Mouse (Mus musculus) embryonic facial prominence, embryonic 11.5 days (tissue): ENCODE data around the gene Col1a1. TPM values are rescaled to one million over a fixed set of nuclear protein-coding genes. Genes with fewer than 3 reads are reported as not detected.

Experiments
- ATAC-seq: fragments of 200-750 bp; cut with Nextera tagmentation; replicated peaks from 2 replicates; pipeline ENCODE4 v1.8.0; 2017; ENCODE audit warnings: low read depth; ENCODE audit not compliant: insufficient number of reproducible peaks, low FRiP score, low TSS enrichment
- DNase-seq: peaks from one replicate; pipeline ENCODE4 v3.0.0-alpha.2; 2015; ENCODE audit warnings: low spot score
- H3K27ac ChIP-seq: fragments of 300-500 bp; sonication (generic); replicated peaks from 2 replicates; pipeline ENCODE4 v1.5.1; 2014; ENCODE audit warnings: mild to moderate bottlenecking, low read depth, low read length, control low read depth
- H3K27me3 ChIP-seq: fragments of 300-500 bp; sonication (generic); 2 replicates; pipeline ENCODE4 v1.6.1; 2014; ENCODE audit warnings: mild to moderate bottlenecking, low read length, moderate library complexity, mixed read lengths; ENCODE audit not compliant: control insufficient read depth, insufficient read depth
- H3K36me3 ChIP-seq: fragments of 300-500 bp; sonication (generic); replicated peaks from 2 replicates; pipeline ENCODE4 v1.6.1; 2014; ENCODE audit warnings: low read depth, mild to moderate bottlenecking, low read length, moderate library complexity, mixed read lengths; ENCODE audit not compliant: control insufficient read depth, insufficient read depth
- H3K4me1 ChIP-seq: fragments of 300-500 bp; sonication (generic); 2 replicates; pipeline ENCODE4 v1.6.1; 2014; ENCODE audit warnings: low read length, mixed read lengths; ENCODE audit not compliant: control insufficient read depth, insufficient read depth
- H3K4me2 ChIP-seq: fragments of 300-500 bp; sonication (generic); 2 replicates; pipeline ENCODE4 v1.6.1; 2014; ENCODE audit warnings: low read depth, mild to moderate bottlenecking, control low read depth, low read length, moderate library complexity
- H3K4me3 ChIP-seq: fragments of 300-500 bp; sonication (generic); 2 replicates; pipeline ENCODE4 v1.5.1; 2014; ENCODE audit warnings: low read depth, low read length, control low read depth
- H3K9ac ChIP-seq: fragments of 300-500 bp; sonication (generic); replicated peaks from 2 replicates; pipeline ENCODE4 v1.6.1; 2014; ENCODE audit warnings: mild to moderate bottlenecking, control low read depth, low read length
- H3K9me3 ChIP-seq: fragments of 300-500 bp; sonication (generic); replicated peaks from 2 replicates; pipeline ENCODE4 v1.6.1; 2016; ENCODE audit warnings: mild to moderate bottlenecking, low read length, inconsistent platforms, mixed read lengths; ENCODE audit not compliant: control insufficient read depth
- WGBS: fragments of 180-500 bp; shearing (Covaris S2); extraction: QIAGEN DNeasy Blood & Tissue Kit; methylation state at CpG from one replicate; pipeline ENCODE4 v1.1.7; 2014; 5-methylcytosine and 5-hydroxymethylcytosine counted together
- polyA plus RNA-seq: library from polyadenylated mRNA; unstranded; fragments of >200 nt; fragmentation: Nextera tagmentation; extraction: Ambion mirVana; gene quantifications from 2 replicates; pipeline ENCODE4 v1.2.1, GENCODE M21; 2014

Col1a1 gene
- polyA plus RNA-seq, 1 experiment from 2014 or later, result 93.8 TPM

DNA sequence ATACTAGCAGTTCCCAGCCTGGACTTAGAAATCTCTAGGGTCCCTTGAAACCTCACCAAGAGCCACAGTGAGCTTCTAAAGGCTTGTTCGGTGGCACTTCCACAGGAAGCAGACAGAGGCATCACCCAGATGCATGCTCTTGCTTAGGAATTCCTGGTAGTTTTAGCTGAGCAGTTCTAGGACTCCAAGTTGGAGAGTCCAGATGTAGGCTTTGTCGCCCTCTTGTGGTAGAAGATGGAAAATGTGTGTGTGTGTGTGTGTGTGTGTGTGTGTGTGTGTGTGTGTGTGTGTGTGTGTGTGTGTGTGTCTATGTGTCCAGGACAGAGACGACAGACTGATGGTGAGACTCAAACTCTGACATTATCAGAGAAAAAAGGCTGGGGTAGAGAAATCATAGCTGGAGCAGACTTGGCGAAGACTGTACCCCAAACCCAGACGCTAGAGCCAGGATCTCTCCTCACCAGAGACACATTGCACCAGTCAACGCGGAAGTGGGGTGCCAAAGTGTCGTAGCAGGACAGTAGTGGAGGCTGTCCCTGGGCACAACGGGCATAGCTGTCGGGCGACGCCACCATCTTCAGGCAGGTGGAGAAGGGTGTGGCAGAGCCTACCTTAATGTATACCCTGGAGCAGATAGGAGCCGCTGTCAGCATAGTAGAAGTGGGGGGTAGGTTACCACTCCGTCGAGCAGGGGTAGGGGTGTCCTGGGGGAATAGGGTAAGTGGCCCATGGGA is 34.4 kb downstream of the Col1a1 start:
- Histone ChIP-seq H3K9ac (no peak overlapping the region), H3K27me3 (no peaks in the 10 kb centered on the region), H3K4me2 (no peak overlapping the region), H3K4me1 (no peaks in the 10 kb centered on the region), H3K9me3 (no peaks in the 10 kb centered on the region), H3K27ac (no peak overlapping the region), H3K36me3 (no peaks in the 10 kb centered on the region), H3K4me3 (no peak overlapping the region)
- no peak; the same call in 1 of the 2 replicates for ATAC-seq
- WGBS, result 61% methylated on average over 15 of the region's 15 CpGs
- peak; percentile 85 for DNase-seq

DNA sequence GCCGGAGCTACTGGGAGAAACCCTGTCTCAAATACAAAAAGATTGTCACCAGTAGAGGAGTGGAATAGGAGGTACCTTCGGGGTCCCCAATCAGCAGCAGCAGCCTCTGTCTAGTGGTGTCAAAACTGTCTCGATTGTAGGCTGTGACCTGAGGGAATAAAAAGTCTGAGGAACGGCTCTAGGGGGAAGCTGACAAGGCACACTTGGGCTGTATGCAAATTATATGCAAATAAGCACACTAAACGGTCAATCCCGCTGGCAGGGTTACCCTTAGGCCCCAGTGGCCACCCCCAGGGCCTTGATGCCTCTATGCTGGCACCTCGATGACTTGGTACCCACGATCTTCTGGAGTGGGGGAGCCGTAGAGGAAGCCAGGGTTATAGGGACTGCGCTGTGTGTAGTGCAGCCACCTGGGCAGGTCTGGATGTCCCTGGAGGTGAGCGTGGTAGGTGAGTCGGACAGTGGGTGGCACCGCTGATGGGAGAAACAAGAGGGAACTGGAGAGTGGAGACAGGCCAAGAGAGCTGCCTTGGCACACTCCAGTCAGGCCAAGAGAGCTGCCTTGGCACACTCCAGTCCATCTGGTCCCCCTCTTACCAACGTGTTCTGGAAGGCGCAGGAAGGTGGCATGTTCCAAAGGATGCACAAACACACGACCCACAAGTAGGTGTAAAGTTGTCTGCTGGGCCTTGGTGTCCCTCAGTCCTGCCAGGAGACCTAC is 36.0 kb downstream of the Col1a1 start:
- Histone ChIP-seq H3K9ac (no peak overlapping the region), H3K4me3 (no peak overlapping the region), H3K4me1 (no peaks in the 10 kb centered on the region), H3K9me3 (no peaks in the 10 kb centered on the region), H3K27me3 (no peaks in the 10 kb centered on the region), H3K36me3 (no peaks in the 10 kb centered on the region), H3K27ac (no peak overlapping the region), H3K4me2 (no peak overlapping the region)
- DNase-seq (no peak), ATAC-seq (no peak)
- 69% methylated on average over 16 of the region's 16 CpGs for WGBS

DNA sequence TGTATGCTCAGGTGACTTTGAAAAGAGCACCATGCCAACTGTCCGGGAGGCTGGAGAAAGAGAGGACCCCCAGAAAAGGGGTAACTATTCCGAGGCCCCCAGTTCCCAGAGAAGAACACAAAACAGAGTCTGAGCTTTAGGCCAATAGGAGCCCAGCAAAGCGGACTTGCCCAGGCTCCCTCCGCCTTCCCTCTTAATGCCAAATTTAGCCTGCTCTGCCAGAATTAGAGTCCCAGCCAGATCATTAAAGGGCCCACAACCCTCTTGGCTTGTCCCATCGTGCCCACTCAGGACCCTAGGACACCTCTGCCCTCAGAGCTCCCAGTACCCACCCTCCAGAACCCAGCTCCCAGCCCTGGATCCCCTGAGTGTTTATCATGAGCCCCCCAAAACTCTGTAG is 36.9 kb downstream of the Col1a1 start:
- Histone ChIP-seq H3K36me3 (no peaks in the 10 kb centered on the region), H3K9me3 (no peaks in the 10 kb centered on the region), H3K4me2 (no peak overlapping the region), H3K27me3 (no peaks in the 10 kb centered on the region), H3K9ac (no peak overlapping the region), H3K4me1 (no peaks in the 10 kb centered on the region), H3K4me3 (no peak overlapping the region), H3K27ac (no peak overlapping the region)
- DNase-seq, result no peak
- 60% methylated on average over 5 of the region's 5 CpGs for WGBS
- ATAC-seq, result no peak

DNA sequence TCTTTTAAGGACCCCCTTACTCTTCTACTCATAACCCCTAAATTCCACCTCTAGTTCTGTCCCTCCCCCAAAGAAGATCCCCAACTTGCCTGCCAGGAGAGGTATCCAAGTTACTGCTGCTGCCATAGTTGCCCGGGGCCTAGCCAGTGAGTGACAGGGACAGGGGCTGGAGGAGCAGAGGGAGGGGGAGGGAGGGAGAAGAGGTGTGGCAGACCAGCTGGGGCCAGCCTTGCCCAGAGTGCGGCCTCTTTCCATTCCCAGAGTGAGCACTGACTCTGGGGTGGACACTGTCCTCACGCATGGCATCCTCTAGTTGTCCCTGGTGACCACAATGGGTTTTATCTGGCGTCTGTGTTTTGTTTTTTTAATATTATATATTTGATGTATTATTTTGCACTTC is 37.3 kb downstream of the Col1a1 start:
- Histone ChIP-seq H3K9ac (no peak overlapping the region), H3K27me3 (no peaks in the 10 kb centered on the region), H3K36me3 (no peaks in the 10 kb centered on the region), H3K4me2 (no peak overlapping the region), H3K4me3 (no peak overlapping the region), H3K9me3 (no peaks in the 10 kb centered on the region), H3K27ac (no peak overlapping the region), H3K4me1 (no peaks in the 10 kb centered on the region)
- no peak for DNase-seq
- 45% methylated on average over 4 of the region's 4 CpGs for WGBS
- ATAC-seq, result no peak

DNA sequence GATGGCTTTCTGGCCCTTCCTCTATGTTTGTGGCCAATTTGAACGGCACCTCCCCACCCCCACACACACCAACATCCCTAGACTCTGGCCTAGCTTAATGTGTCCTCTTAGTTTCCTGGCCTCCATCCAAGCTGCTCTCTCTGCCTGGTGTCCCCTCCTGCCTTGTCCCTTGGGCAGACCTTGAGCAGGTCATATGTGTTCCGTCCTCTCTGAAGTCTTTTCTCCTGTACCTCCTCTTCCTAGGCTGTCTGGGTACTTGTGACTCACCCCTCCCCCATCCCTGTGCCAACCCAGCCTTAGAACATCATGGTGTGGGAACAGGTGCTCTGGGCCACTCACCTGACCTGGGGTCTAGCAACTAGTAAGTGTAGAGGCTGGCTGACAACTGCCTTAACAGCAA is 38.9 kb downstream of the Col1a1 start:
- Histone ChIP-seq H3K9me3 (no peaks in the 10 kb centered on the region), H3K4me2 (no peak overlapping the region; the same call in 1 of the 2 replicates), H3K4me1 (0 out of 2 replicates have a peak, but pooled peaks cover 3% of the 10 kb centered on the region), H3K27me3 (no peaks in the 10 kb centered on the region), H3K9ac (no peak overlapping the region), H3K36me3 (no peaks in the 10 kb centered on the region), H3K27ac (no peak overlapping the region), H3K4me3 (no peak overlapping the region)
- ATAC-seq (no peak), DNase-seq (no peak)
- WGBS, result 92% methylated on average over 2 of the region's 2 CpGs

DNA sequence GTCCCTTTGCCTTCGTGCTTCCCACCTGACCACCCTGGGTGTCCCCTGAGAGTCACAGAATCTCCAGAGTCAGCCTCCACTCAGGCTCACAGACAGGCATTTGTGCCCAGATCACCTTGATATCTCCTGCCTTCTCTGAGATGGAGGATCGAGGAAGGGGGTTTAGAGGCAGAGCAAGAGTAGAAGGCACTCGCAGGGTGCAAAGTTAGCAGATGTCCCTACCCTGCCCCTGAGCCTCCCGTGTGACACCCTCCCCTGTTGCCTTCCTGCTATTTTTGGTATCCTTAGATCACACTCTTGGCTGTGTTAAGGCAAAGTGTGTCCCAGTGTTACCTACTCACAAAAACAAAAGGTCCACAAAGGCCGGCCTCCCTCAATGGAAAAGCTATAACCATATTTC is 40.2 kb downstream of the Col1a1 start, which contains the start of gene Sgca:
Gene Sgca (minus strand): TSS at position 129 of the 400 bp plus-strand sequence.
- no peaks in the 10 kb centered on the region for H3K27me3 ChIP-seq
- H3K27ac ChIP-seq, result no peak within 1 kb of the TSS
- no peak within 1 kb of the TSS for H3K4me2 ChIP-seq
- WGBS, result 74% methylated on average over 5 of the region's 5 CpGs
- H3K9me3 ChIP-seq, result no peaks in the 10 kb centered on the region
- no peak within 1 kb of the TSS for H3K4me3 ChIP-seq
- no peak for ATAC-seq
- H3K9ac ChIP-seq, result no peak within 1 kb of the TSS
- H3K4me1 ChIP-seq, result 0 out of 2 replicates have a peak, but pooled peaks cover 3% of the 10 kb centered on the region
- no peaks in the 10 kb centered on the region for H3K36me3 ChIP-seq
- no peak for DNase-seq

DNA sequence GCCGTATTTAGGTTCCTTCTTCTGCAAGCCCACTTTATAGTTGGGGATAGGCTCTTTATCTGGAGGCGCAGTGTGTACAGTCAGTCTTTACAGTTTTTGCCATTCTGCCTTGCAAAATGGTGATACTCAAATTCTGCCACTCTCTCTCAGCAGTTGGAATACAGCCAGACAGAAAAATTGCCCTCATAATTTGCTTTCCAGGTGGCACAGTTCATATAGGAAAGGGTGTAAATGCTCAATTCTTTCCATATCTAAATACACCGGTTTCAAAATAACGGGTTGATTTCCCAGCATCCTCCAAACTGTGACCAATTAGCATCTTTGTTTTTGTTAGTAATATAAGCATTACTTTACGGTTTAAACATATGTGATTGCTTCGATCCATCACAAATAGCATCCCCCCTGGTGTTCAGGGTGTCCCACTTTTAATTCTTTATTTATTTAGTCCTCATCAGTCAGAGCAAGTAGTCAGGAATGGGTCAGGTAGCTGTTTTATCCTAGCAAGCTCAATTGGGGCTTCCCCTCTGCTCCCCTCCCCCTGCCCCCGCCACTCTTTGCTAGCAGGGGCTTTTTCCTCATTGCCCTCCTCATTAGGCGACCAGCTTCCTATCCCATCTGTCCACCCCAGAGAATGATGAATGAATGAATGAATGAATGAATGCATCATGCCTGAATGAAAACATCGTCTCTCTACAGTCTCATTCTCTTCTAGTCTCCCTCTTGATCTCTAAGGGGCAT is 42.3 kb downstream of the Col1a1 start:
- Histone ChIP-seq H3K27ac (peak overlapping the region; percentile 25; the same call in 1 of the 2 replicates), H3K36me3 (no peaks in the 10 kb centered on the region), H3K4me3 (no peak overlapping the region; the same call in 1 of the 2 replicates), H3K4me2 (peak overlapping the region; percentile 25; the same call in 1 of the 2 replicates), H3K4me1 (0 out of 2 replicates have a peak, but pooled peaks cover 3% of the 10 kb centered on the region), H3K27me3 (no peaks in the 10 kb centered on the region), H3K9me3 (no peaks in the 10 kb centered on the region), H3K9ac (peak overlapping the region; percentile 55)
- 51% methylated on average over 9 of the region's 9 CpGs for WGBS
- DNase-seq (no peak), ATAC-seq (peak; percentile 9; the same call in 1 of the 2 replicates)
